Mouse (Mus musculus) hindbrain, embryonic 14.5 days (tissue): ENCODE results near the gene C1rl. TPM values are rescaled to one million over a fixed set of nuclear protein-coding genes. Genes with fewer than 3 reads are reported as not detected.
"Not testable (repeated sequence)": the region's sequence is repeated elsewhere in the genome, so short reads cannot be mapped to it uniquely, and the experiment has no call there.

Experiments
- ATAC-seq: fragments of 200-750 bp; cut with Nextera tagmentation; 2 replicates; pipeline ENCODE4 v1.8.0; 2017; ENCODE audit warnings: moderate number of reproducible peaks, mild to moderate bottlenecking, moderate TSS enrichment, moderate library complexity; ENCODE audit not compliant: low FRiP score
- DNase-seq: peaks from one replicate; pipeline ENCODE4 v3.0.0-alpha.2; 2015; ENCODE audit warnings: low spot score
- H3K27ac ChIP-seq: fragments of 300-500 bp; sonication (generic); 2 replicates; pipeline ENCODE4 v1.5.1; 2014; ENCODE audit warnings: mild to moderate bottlenecking, moderate library complexity
- H3K27me3 ChIP-seq: fragments of 300-500 bp; sonication (generic); 2 replicates; pipeline ENCODE4 v1.6.1; 2014; ENCODE audit warnings: mild to moderate bottlenecking, low read length, mixed read lengths; ENCODE audit not compliant: control insufficient read depth, insufficient read depth
- H3K36me3 ChIP-seq: fragments of 300-500 bp; sonication (generic); replicated peaks from 2 replicates; pipeline ENCODE4 v1.6.1; 2014; ENCODE audit not compliant: control insufficient read depth, insufficient read depth
- H3K4me1 ChIP-seq: fragments of 300-500 bp; sonication (generic); replicated peaks from 2 replicates; pipeline ENCODE4 v1.6.1; 2014; ENCODE audit warnings: antibody characterized with exemption, low read length, mixed read lengths; ENCODE audit not compliant: control insufficient read depth, insufficient read depth
- H3K4me2 ChIP-seq: fragments of 300-500 bp; sonication (generic); replicated peaks from 2 replicates; pipeline ENCODE4 v1.6.1; 2014; ENCODE audit warnings: mild to moderate bottlenecking, moderate library complexity
- H3K4me3 ChIP-seq: fragments of 300-500 bp; sonication (generic); replicated peaks from 2 replicates; pipeline ENCODE4 v1.5.1; 2014; ENCODE audit warnings: mild to moderate bottlenecking, low read length
- H3K9ac ChIP-seq: fragments of 300-500 bp; sonication (generic); 2 replicates; pipeline ENCODE4 v1.6.1; 2014
- H3K9me3 ChIP-seq: fragments of 300-500 bp; sonication (generic); 2 replicates; pipeline ENCODE4 v1.6.1; 2016; ENCODE audit warnings: low read length; ENCODE audit not compliant: control insufficient read depth
- WGBS: fragments of 180-500 bp; shearing (Covaris S2); extraction: QIAGEN DNeasy Blood & Tissue Kit; methylation state at CpG from one replicate; pipeline ENCODE4 v1.1.7; 2014; 5-methylcytosine and 5-hydroxymethylcytosine counted together
- polyA plus RNA-seq: library from polyadenylated mRNA; unstranded; fragments of >200 nt; fragmentation: Nextera tagmentation; extraction: Ambion mirVana; gene quantifications from 2 replicates; pipeline ENCODE4 v1.2.1, GENCODE M21; 2014

The C1rl gene
- polyA plus RNA-seq, 1 experiment from 2014 or later, result 0.31 TPM

- Histone ChIP-seq H3K36me3 (no peaks in the 10 kb centered on the region), H3K9ac (no peak overlapping the region), H3K4me3 (no peak overlapping the region), H3K4me1 (no peaks in the 10 kb centered on the region), H3K4me2 (no peak overlapping the region), H3K27me3 (no peaks in the 10 kb centered on the region), H3K27ac (no peak overlapping the region), H3K9me3 (no peaks in the 10 kb centered on the region)
- 77% methylated on average over 6 of the region's 6 CpGs for WGBS
- DNase-seq (no peak), ATAC-seq (no peak)
Observed at GRCm38 (mm10) chr6:124511936-124512335, 19.0 kb downstream of the C1rl start.

- H3K4me3 ChIP-seq, result no peak within 1 kb of the TSS
- no peaks in the 10 kb centered on the region for H3K4me1 ChIP-seq
- DNase-seq (peak; percentile 61), ATAC-seq (no peak)
- peak within 1 kb of the TSS; percentile 36 for H3K4me2 ChIP-seq
- WGBS, result 14% methylated on average over 6 of the region's 6 CpGs
- H3K27ac ChIP-seq, result no peak within 1 kb of the TSS
- no peaks in the 10 kb centered on the region for H3K9me3 ChIP-seq
- no peaks in the 10 kb centered on the region for H3K27me3 ChIP-seq
- no peak within 1 kb of the TSS for H3K9ac ChIP-seq
- no peaks in the 10 kb centered on the region for H3K36me3 ChIP-seq
Observed at GRCm38 (mm10) chr6:124512355-124512836, 19.5 kb downstream of the C1rl start, which contains the start of gene C1ra. Gene C1ra, plus strand, starts transcription at chr6:124512405.

DNA sequence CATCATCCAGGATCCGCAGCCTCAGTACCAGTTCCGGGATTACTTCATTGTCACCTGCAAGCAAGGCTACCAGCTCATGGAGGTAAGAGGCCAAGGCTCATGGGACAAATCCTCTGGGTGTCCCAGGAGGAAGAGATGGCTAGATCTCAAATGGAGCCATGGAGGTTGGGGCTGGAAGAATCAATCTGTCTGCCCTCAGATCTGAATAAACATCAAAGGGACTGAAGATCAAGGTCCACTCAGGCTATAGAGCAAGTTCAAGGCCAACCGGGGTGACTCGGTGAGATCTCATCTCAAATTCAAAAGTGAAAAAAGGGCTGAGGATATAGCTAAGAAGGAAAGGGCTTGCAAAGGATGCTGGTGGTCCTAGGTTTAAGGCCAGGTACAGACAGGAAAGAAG, 24.8 kb downstream of the C1rl start:
- WGBS, result 97% methylated on average over 3 of the region's 4 CpGs
- H3K4me3 ChIP-seq, H3K27me3 ChIP-seq, H3K27ac ChIP-seq, H3K4me2 ChIP-seq, H3K4me1 ChIP-seq, H3K9me3 ChIP-seq, DNase-seq, H3K36me3 ChIP-seq, H3K9ac ChIP-seq, ATAC-seq: not testable (repeated sequence)

DNA sequence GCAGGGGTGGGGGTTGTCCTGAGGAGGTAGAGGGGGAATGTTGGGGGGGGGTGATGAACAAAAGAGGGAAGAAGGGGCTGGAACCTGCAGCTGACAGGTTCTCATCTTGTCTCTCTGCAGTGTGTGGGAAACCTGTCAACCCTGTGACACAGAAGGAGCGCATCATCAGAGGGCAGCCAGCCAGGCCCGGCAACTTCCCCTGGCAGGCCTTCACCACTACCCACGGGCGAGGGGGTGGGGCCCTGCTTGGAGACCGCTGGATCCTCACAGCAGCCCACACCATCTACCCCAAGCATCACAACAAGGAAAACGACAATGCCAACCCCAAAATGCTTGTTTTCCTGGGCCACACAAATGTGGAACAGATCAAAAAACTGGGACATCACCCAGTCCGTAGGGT, 29.2 kb downstream of the C1rl start:
- not testable (repeated sequence) for H3K9me3 ChIP-seq, H3K36me3 ChIP-seq, H3K27me3 ChIP-seq, H3K4me3 ChIP-seq, H3K27ac ChIP-seq, DNase-seq, ATAC-seq, H3K4me2 ChIP-seq, H3K4me1 ChIP-seq, H3K9ac ChIP-seq
- WGBS, result 72% methylated on average over 7 of the region's 7 CpGs

- 87% methylated on average over 3 of the region's 3 CpGs for WGBS
Observed at GRCm38 (mm10) chr6:124527881-124528280, 35.0 kb downstream of the C1rl start.

DNA sequence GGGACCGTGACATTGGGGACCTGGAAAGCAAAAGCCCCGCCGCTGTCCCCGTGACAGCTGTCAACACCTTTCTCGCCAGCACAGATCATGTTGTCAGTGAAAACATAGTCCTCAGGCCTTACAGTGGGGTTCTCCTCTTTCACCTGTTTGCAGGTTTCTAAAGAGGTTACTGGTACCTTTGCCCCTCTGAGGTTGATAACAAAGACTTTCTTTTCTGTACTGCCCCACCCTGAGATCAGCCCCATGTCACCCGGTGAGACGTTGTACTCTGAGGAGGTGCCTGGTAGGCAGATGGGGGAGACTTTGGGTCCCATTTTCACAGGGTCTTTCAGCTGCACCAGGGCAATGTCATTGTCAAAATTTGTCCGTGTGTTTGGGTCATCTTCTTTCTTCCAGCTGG, 38.2 kb downstream of the C1rl start:
- Histone ChIP-seq H3K27ac (no peak overlapping the region), H3K27me3 (no peaks in the 10 kb centered on the region), H3K4me2 (no peak overlapping the region), H3K4me3 (no peak overlapping the region), H3K36me3 (no peaks in the 10 kb centered on the region), H3K9ac (no peak overlapping the region), H3K4me1 (no peaks in the 10 kb centered on the region), H3K9me3 (no peaks in the 10 kb centered on the region)
- WGBS, result 88% methylated on average over 8 of the region's 8 CpGs
- ATAC-seq, result no peak
- no peak for DNase-seq

More at GRCm38 (mm10) chr6:124527881-124528280, 35.0 kb downstream of the C1rl start:
- Histone ChIP-seq H3K27me3 (no peaks in the 10 kb centered on the region), H3K36me3 (no peaks in the 10 kb centered on the region), H3K4me2 (no peak overlapping the region), H3K9ac (no peak overlapping the region), H3K4me3 (no peak overlapping the region), H3K9me3 (no peaks in the 10 kb centered on the region), H3K27ac (no peak overlapping the region), H3K4me1 (no peaks in the 10 kb centered on the region)
- DNase-seq (no peak), ATAC-seq (no peak)

DNA sequence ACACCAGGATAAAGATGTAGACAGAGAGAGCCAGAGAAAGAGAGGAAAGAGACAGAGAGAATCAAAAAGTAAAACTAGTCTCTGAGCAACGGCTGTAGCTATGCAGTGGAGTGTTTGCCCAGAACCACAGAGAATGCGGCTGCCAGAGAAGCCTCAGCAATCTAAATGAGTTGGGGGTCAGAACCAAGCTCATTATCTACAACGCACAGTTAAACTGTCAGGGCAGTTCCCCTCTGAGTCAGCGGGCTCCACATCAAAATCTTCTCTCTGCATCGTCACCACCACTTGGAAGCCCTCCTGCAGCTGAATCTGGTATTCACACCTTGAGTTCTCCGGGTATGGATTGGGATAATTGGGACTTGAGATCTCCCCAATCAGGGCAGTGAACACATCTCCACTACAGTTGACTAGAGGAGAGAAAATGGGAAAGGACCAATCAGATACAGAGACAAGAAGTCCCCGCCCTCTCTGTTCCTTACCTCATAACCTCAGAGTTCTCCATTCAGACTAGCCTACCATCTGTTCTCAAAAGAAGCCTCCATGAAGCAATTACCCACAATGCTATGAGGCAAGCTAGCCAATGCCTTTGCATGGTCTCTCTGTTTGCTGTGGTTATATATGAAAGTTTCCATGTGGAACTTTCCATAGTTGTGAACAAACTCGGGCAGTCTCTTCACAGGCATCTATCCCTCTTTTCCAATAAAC, 43.4 kb downstream of the C1rl start:
- H3K27ac ChIP-seq, H3K9me3 ChIP-seq, H3K36me3 ChIP-seq, H3K9ac ChIP-seq, H3K4me1 ChIP-seq, DNase-seq, H3K4me3 ChIP-seq, H3K4me2 ChIP-seq, H3K27me3 ChIP-seq, ATAC-seq: not testable (repeated sequence)
- WGBS, result 83% methylated on average over 8 of the region's 8 CpGs

- not testable (repeated sequence) for H3K27ac ChIP-seq, H3K9me3 ChIP-seq, H3K36me3 ChIP-seq, H3K4me1 ChIP-seq, H3K4me3 ChIP-seq, H3K4me2 ChIP-seq, ATAC-seq, H3K27me3 ChIP-seq, H3K9ac ChIP-seq, DNase-seq
- 94% methylated on average over 2 of the region's 2 CpGs for WGBS
Observed at GRCm38 (mm10) chr6:124541176-124541575, 48.3 kb downstream of the C1rl start.

GRCm38 (mm10) chr6:124542284-124542683, 49.4 kb downstream of the C1rl start, which contains the start of gene C1s1:
Gene C1s1, minus strand, starts transcription at chr6:124542359.
- DNase-seq, result peak; percentile 36
- not testable (repeated sequence) for H3K9ac ChIP-seq, H3K36me3 ChIP-seq, H3K4me3 ChIP-seq, H3K4me1 ChIP-seq, H3K4me2 ChIP-seq, ATAC-seq, H3K27me3 ChIP-seq, H3K9me3 ChIP-seq, H3K27ac ChIP-seq
- WGBS, result 13% methylated on average over 1 of the region's 1 CpGs
